In genomic region chr14:32554860-32555526, GRCm38 (mm10) we compare ENCODE assay signal across 29 mouse cellular contexts. TPM values are rescaled to one million over a fixed set of nuclear protein-coding genes. Genes with fewer than 3 reads are reported as not detected.
DNase-seq lines count a peak whose midpoint lies in the region; ATAC-seq and TF ChIP-seq lines count a peak whose summit lies in the region.
"Had no signal": no experiment of that assay in that cellular context is flagged by ENCODE, and none has a peak within 500 bp of the region (broad histone marks: within the 10 kb centered on the region; RNA-seq: fewer than 3 reads in every experiment).

No protein-coding gene starts in this region.

- H3K4me1 ChIP-seq in midbrain, postnatal 0 days (ENCODE audit: insufficient read depth, low read length), result no peaks in the 10 kb centered on the region
- H3K4me1 ChIP-seq in midbrain, embryonic 16.5 days (ENCODE audit: control insufficient read depth, insufficient read depth, low read length), result no peaks in the 10 kb centered on the region
- no peaks in the 10 kb centered on the region for H3K4me1 ChIP-seq in hindbrain, embryonic 16.5 days (ENCODE audit: control insufficient read depth, insufficient read depth, low read depth, low read length)
- peaks cover 12% of the 10 kb centered on the region; the same call in 1 of the 2 replicates for H3K4me1 ChIP-seq in neural tube, embryonic 14.5 days (ENCODE audit: control insufficient read depth, insufficient read depth, low read length)
- H3K4me1 ChIP-seq: heart, embryonic 12.5 days; midbrain, embryonic 15.5 days; stomach, embryonic 15.5 days had no signal

- H3K36me3 ChIP-seq in midbrain, postnatal 0 days (ENCODE audit: insufficient read depth, low read length), result peaks cover 4% of the 10 kb centered on the region; the same call in 1 of the 2 replicates
- peaks cover 7% of the 10 kb centered on the region for H3K36me3 ChIP-seq in midbrain, embryonic 16.5 days (ENCODE audit: control insufficient read depth, insufficient read depth, low read length)
- peaks cover 6% of the 10 kb centered on the region; the same call in 1 of the 2 replicates for H3K36me3 ChIP-seq in hindbrain, embryonic 16.5 days (ENCODE audit: control insufficient read depth, insufficient read depth, low read length)
- H3K36me3 ChIP-seq in neural tube, embryonic 14.5 days (ENCODE audit: control insufficient read depth, insufficient read depth, low read length), result peaks cover 16% of the 10 kb centered on the region; the same call in 1 of the 2 replicates
- H3K36me3 ChIP-seq: stomach, embryonic 15.5 days had no signal

- intact Hi-C loops in heart, postnatal 14 days (cut with DNase I), result no loop called here

- no peak overlapping the region for H3K4me3 ChIP-seq in midbrain, postnatal 0 days (ENCODE audit: low read depth, low read length)
- H3K4me3 ChIP-seq in midbrain, embryonic 16.5 days (ENCODE audit: low read depth, low read length), result no peak overlapping the region
- no peak overlapping the region for H3K4me3 ChIP-seq in hindbrain, embryonic 16.5 days (ENCODE audit: low read length)
- no peak overlapping the region for H3K4me3 ChIP-seq in neural tube, embryonic 14.5 days (ENCODE audit: low read depth, low read length)
- H3K4me3 ChIP-seq: heart, embryonic 12.5 days; midbrain, embryonic 15.5 days; stomach, embryonic 15.5 days had no signal

- H3K4me2 ChIP-seq in midbrain, postnatal 0 days (ENCODE audit: low read depth, low read length, poor library complexity, severe bottlenecking), result no peak overlapping the region
- no peak overlapping the region for H3K4me2 ChIP-seq in midbrain, embryonic 16.5 days (ENCODE audit: low read length)
- H3K4me2 ChIP-seq in hindbrain, embryonic 16.5 days (ENCODE audit: low read length), result no peak overlapping the region
- H3K4me2 ChIP-seq in neural tube, embryonic 14.5 days (ENCODE audit: low read depth, low read length), result no peak overlapping the region
- H3K4me2 ChIP-seq: heart, embryonic 12.5 days; midbrain, embryonic 15.5 days; stomach, embryonic 15.5 days had no signal

- no peak overlapping the region for H3K27ac ChIP-seq in midbrain, postnatal 0 days (ENCODE audit: low read depth, low read length)
- no peak overlapping the region for H3K27ac ChIP-seq in midbrain, embryonic 16.5 days (ENCODE audit: low read length)
- H3K27ac ChIP-seq in hindbrain, embryonic 16.5 days (ENCODE audit: low read depth, low read length), result no peak overlapping the region
- H3K27ac ChIP-seq in neural tube, embryonic 14.5 days (ENCODE audit: low read depth, low read length), result no peak overlapping the region
- H3K27ac ChIP-seq: midbrain, embryonic 15.5 days; stomach, embryonic 15.5 days had no signal

- H3K9me3 ChIP-seq in midbrain, postnatal 0 days (ENCODE audit: low read length), result no peaks in the 10 kb centered on the region
- H3K9me3 ChIP-seq in midbrain, embryonic 16.5 days (replicated peaks; ENCODE audit: control insufficient read depth, low read length, poor library complexity, severe bottlenecking), result no peaks in the 10 kb centered on the region
- no peaks in the 10 kb centered on the region for H3K9me3 ChIP-seq in hindbrain, embryonic 16.5 days (ENCODE audit: control insufficient read depth, low read length)
- no peaks in the 10 kb centered on the region for H3K9me3 ChIP-seq in neural tube, embryonic 14.5 days (ENCODE audit: control insufficient read depth, low read length)
- H3K9me3 ChIP-seq: heart, embryonic 12.5 days; midbrain, embryonic 15.5 days; stomach, embryonic 15.5 days had no signal

- TF ChIP-seq CTCF in midbrain, postnatal 0 days (IDR thresholded peaks at IDR 0.05), result no peak

- ATAC-seq in midbrain, postnatal 0 days (ENCODE audit: low FRiP score), result no peak
- no peak for ATAC-seq in midbrain, embryonic 16.5 days
- peak; percentile 76 for ATAC-seq in hindbrain, embryonic 16.5 days
- peak; percentile 81 for ATAC-seq in neural tube, embryonic 14.5 days (ENCODE audit: low read depth)
- ATAC-seq: forebrain, embryonic 14.5 days; inflammation-experienced regulatory T-cells, adult 6 months; lung, postnatal 0 days; midbrain, embryonic 15.5 days had no signal

- H3K27me3 ChIP-seq in midbrain, postnatal 0 days (ENCODE audit: insufficient read depth, low read length), result no peaks in the 10 kb centered on the region
- no peaks in the 10 kb centered on the region for H3K27me3 ChIP-seq in midbrain, embryonic 16.5 days (ENCODE audit: control insufficient read depth, insufficient read depth, low read depth, low read length)
- no peaks in the 10 kb centered on the region for H3K27me3 ChIP-seq in hindbrain, embryonic 16.5 days (replicated peaks; ENCODE audit: control insufficient read depth, insufficient read depth, low read length)
- H3K27me3 ChIP-seq in neural tube, embryonic 14.5 days (ENCODE audit: control insufficient read depth, insufficient read depth, low read length), result no peaks in the 10 kb centered on the region
- H3K27me3 ChIP-seq: heart, embryonic 12.5 days; midbrain, embryonic 15.5 days; stomach, embryonic 15.5 days had no signal

- DNase-seq in embryo, embryonic 10 days (ENCODE audit: low spot score), result peak; percentile 55
- no peak for DNase-seq in embryo, embryonic 9.5 days (ENCODE audit: extremely low spot score)
- peak; percentile 39 for DNase-seq in midbrain, postnatal 0 days (ENCODE audit: low spot score)
- no peak for DNase-seq in retina, embryonic 14.5 days (ENCODE audit: low spot score)
- DNase-seq in heart, postnatal 14 days, result no peak
- DNase-seq: adrenal gland, postnatal 25 days; cerebellum, adult 9-10 months; heart, adult 18-20 months; heart, postnatal 10 days; kidney, adult 8-10 months; kidney, postnatal 14 days; left cerebral cortex, postnatal 4 days; right cerebral cortex, postnatal 4 days; thymus, postnatal 25 days had no signal

- no peak overlapping the region for H3K9ac ChIP-seq in midbrain, postnatal 0 days (replicated peaks; ENCODE audit: low read length, poor library complexity, severe bottlenecking)
- no peak overlapping the region for H3K9ac ChIP-seq in midbrain, embryonic 16.5 days (ENCODE audit: low read depth, low read length)
- H3K9ac ChIP-seq in hindbrain, embryonic 16.5 days (ENCODE audit: low read depth, low read length), result no peak overlapping the region
- no peak overlapping the region for H3K9ac ChIP-seq in neural tube, embryonic 14.5 days (replicated peaks; ENCODE audit: low read depth, low read length)
- H3K9ac ChIP-seq: heart, embryonic 12.5 days; midbrain, embryonic 15.5 days; stomach, embryonic 15.5 days had no signal

- 76% methylated on average over 8 of the region's 8 CpGs for WGBS in midbrain, postnatal 0 days
- WGBS in midbrain, embryonic 16.5 days, result 75% methylated on average over 8 of the region's 8 CpGs
- 52% methylated on average over 8 of the region's 8 CpGs for WGBS in hindbrain, embryonic 16.5 days
- WGBS in neural tube, embryonic 14.5 days, result 24% methylated on average over 8 of the region's 8 CpGs

RNA-seq across cellular contexts. Expression of gene Ercc6, which starts 41.7 kb away (rescaled TPM):
- total RNA-seq in midbrain, postnatal 0 days (2014; rRNA removed), result 9.9 and 17.6 TPM in 2 replicates
- 16.8 and 18.5 TPM in 2 replicates for polyA plus RNA-seq in midbrain, postnatal 0 days (2015; fragmentation: Nextera tagmentation; extraction: Ambion mirVana)
- polyA plus RNA-seq in midbrain, embryonic 16.5 days (2015; fragmentation: Nextera tagmentation; extraction: Ambion mirVana), result 26.6 and 30.3 TPM in 2 replicates
- 24.2 and 24.3 TPM in 2 replicates for polyA plus RNA-seq in hindbrain, embryonic 16.5 days (2015; fragmentation: Nextera tagmentation; extraction: Ambion mirVana)
- 23.3 and 25.1 TPM in 2 replicates for polyA plus RNA-seq in neural tube, embryonic 14.5 days (2014; fragmentation: Nextera tagmentation; extraction: Ambion mirVana)
- total RNA-seq in heart, postnatal 14 days (2021), result 1 to 10 TPM; 6.0 to 6.1 TPM

RNA-seq across cellular contexts. Expression of gene Prrxl1, which starts 44.2 kb away (rescaled TPM):
- 1.8 and 3.8 TPM in 2 replicates for total RNA-seq in midbrain, postnatal 0 days (2014; rRNA removed)
- 0.60 and 0.79 TPM in 2 replicates for polyA plus RNA-seq in midbrain, postnatal 0 days (2015; fragmentation: Nextera tagmentation; extraction: Ambion mirVana)
- polyA plus RNA-seq in midbrain, embryonic 16.5 days (2015; fragmentation: Nextera tagmentation; extraction: Ambion mirVana), result 1.4 and 2.0 TPM in 2 replicates
- polyA plus RNA-seq in hindbrain, embryonic 16.5 days (2015; fragmentation: Nextera tagmentation; extraction: Ambion mirVana), result 50.8 and 53.8 TPM in 2 replicates
- 110 and 123 TPM in 2 replicates for polyA plus RNA-seq in neural tube, embryonic 14.5 days (2014; fragmentation: Nextera tagmentation; extraction: Ambion mirVana)
- total RNA-seq in heart, postnatal 14 days (2021), result not detected
- total RNA-seq: common myeloid progenitor, adult 5-6 weeks; gastrocnemius, adult 8-10 months; heart, adult 18-20 months; heart, postnatal 10 days; layer of hippocampus, postnatal 14 days; left cerebral cortex, postnatal 4 days; liver, adult 2 months; megakaryocyte, adult 5-6 weeks had no signal
- polyA plus RNA-seq: forebrain, embryonic 14.5 days; heart, embryonic 12.5 days; liver, adult 2 months; liver, embryonic 16.5 days had no signal

Comparison
In these comparisons a context has a peak if more than half of its experiments do, and no peak if none do; other contexts are left out.
1. DNase-seq: peak in embryo, embryonic 10 days (single experiment) and midbrain, postnatal 0 days (single experiment); none in embryo, embryonic 9.5 days (single experiment), retina, embryonic 14.5 days (single experiment) and heart, postnatal 14 days (0 of 2).
2. ATAC-seq: peak in hindbrain, embryonic 16.5 days (single experiment) and neural tube, embryonic 14.5 days (single experiment); none in midbrain, postnatal 0 days (single experiment) and midbrain, embryonic 16.5 days (single experiment).
3. RNA of gene Prrxl1, which starts 44.2 kb away (polyA plus RNA-seq): 110 to 123 TPM in neural tube, embryonic 14.5 days and 50.8 to 53.8 TPM in hindbrain, embryonic 16.5 days; 1.4 to 2.0 TPM in midbrain, embryonic 16.5 days and 0.60 to 0.79 TPM in midbrain, postnatal 0 days; every median in the first group is over 10 times any median in the second.